9 mouse cellular contexts compared by ENCODE assay signal in the genomic region with DNA sequence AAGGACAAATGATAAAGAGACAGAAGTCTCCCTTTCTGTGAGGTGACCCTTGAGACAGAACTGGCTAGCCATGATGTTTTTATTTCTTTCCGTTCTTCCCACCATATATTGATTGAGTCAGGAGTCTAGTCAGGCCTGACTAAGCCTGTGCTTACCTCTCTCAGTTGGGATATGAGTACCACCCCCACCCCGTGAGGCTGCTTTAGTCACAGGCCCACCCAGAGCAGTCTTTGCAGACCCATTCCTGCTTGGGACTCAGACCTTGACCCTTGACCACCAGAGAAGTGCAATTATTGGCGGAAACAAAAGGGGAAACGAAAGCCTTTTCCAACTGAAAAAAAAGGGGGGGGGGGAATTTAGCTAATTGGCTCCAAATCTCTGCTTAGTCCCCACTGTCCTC. TPM values are rescaled to one million over a fixed set of nuclear protein-coding genes. Genes with fewer than 3 reads are reported as not detected.
DNase-seq lines count a peak whose midpoint lies in the region; ATAC-seq and TF ChIP-seq lines count a peak whose summit lies in the region.
"Had no signal": no experiment of that assay in that cellular context is flagged by ENCODE, and none has a peak within 500 bp of the region (broad histone marks: within the 10 kb centered on the region; RNA-seq: fewer than 3 reads in every experiment).

No protein-coding gene starts in this region.

- peaks cover 78% of the 10 kb centered on the region for H3K27me3 ChIP-seq in kidney, embryonic 16.5 days (ENCODE audit: insufficient read depth, low read length)
- H3K27me3 ChIP-seq in kidney, adult 2 months (replicated peaks; ENCODE audit: control insufficient read depth, insufficient read depth, low read length), result peaks cover 16% of the 10 kb centered on the region
- peaks cover 48% of the 10 kb centered on the region for H3K27me3 ChIP-seq in embryonic facial prominence, embryonic 11.5 days (ENCODE audit: control insufficient read depth, insufficient read depth, low read length)
- no peaks in the 10 kb centered on the region for H3K27me3 ChIP-seq in hindbrain, postnatal 0 days (ENCODE audit: insufficient read depth, low read length)
- H3K27me3 ChIP-seq in neural tube, embryonic 13.5 days, result peaks cover 14% of the 10 kb centered on the region

- no peak for DNase-seq in kidney, adult 2 months
- no peak for DNase-seq in embryonic facial prominence, embryonic 11.5 days (ENCODE audit: low spot score)
- no peak for DNase-seq in hindbrain, postnatal 0 days (ENCODE audit: low spot score)
- no peak for DNase-seq in left cerebral cortex, postnatal 10 days (ENCODE audit: extremely low spot score in 1 of 2, low spot score in 2 of 2)
- no peak for DNase-seq in urinary bladder, postnatal 14 days (ENCODE audit: low spot score)
- no peak for DNase-seq in gastrocnemius, postnatal 10 days

- no peak for TF ChIP-seq CTCF in kidney, adult 2 months (conservative IDR thresholded peaks at IDR 0.05; ENCODE audit: insufficient read depth, insufficient read length, low read depth, low read length)
- TF ChIP-seq CTCF in hindbrain, postnatal 0 days (IDR thresholded peaks at IDR 0.05; ENCODE audit: low read depth), result no peak

- ATAC-seq in kidney, embryonic 16.5 days (ENCODE audit: low FRiP score, low TSS enrichment), result no peak
- no peak for ATAC-seq in embryonic facial prominence, embryonic 11.5 days (replicated peaks; ENCODE audit: insufficient number of reproducible peaks, low FRiP score, low TSS enrichment, low read depth)
- no peak for ATAC-seq in hindbrain, postnatal 0 days
- ATAC-seq in neural tube, embryonic 13.5 days (ENCODE audit: low read depth), result no peak

- no peak overlapping the region for H3K9ac ChIP-seq in kidney, embryonic 16.5 days (replicated peaks; ENCODE audit: low read length)
- no peak overlapping the region for H3K9ac ChIP-seq in embryonic facial prominence, embryonic 11.5 days (replicated peaks; ENCODE audit: low read length)
- H3K9ac ChIP-seq in hindbrain, postnatal 0 days (replicated peaks; ENCODE audit: low read length), result peak overlapping the region; percentile 68
- H3K9ac ChIP-seq in neural tube, embryonic 13.5 days, result peak overlapping the region; percentile 96

- no peak overlapping the region for H3K27ac ChIP-seq in kidney, embryonic 16.5 days (ENCODE audit: low read length)
- H3K27ac ChIP-seq in kidney, adult 2 months (ENCODE audit: insufficient read depth, low read depth, low read length), result no peak overlapping the region
- no peak overlapping the region for H3K27ac ChIP-seq in embryonic facial prominence, embryonic 11.5 days (replicated peaks; ENCODE audit: low read depth, low read length)
- peak overlapping the region; percentile 90 for H3K27ac ChIP-seq in hindbrain, postnatal 0 days
- peak overlapping the region; percentile 78 for H3K27ac ChIP-seq in neural tube, embryonic 13.5 days (replicated peaks)

- no peak for TF ChIP-seq POLR2A in kidney, adult 2 months (IDR thresholded peaks at IDR 0.05; ENCODE audit: low read depth, low read length)

- H3K4me1 ChIP-seq in kidney, embryonic 16.5 days (ENCODE audit: insufficient read depth, low read length), result peaks cover 24% of the 10 kb centered on the region
- H3K4me1 ChIP-seq in kidney, adult 2 months (ENCODE audit: control insufficient read depth, insufficient read depth, low read length), result peaks cover 4% of the 10 kb centered on the region; the same call in 1 of the 2 replicates
- H3K4me1 ChIP-seq in embryonic facial prominence, embryonic 11.5 days (ENCODE audit: control insufficient read depth, insufficient read depth, low read length), result peaks cover 2% of the 10 kb centered on the region; the same call in 1 of the 2 replicates
- peaks cover 11% of the 10 kb centered on the region for H3K4me1 ChIP-seq in hindbrain, postnatal 0 days (ENCODE audit: insufficient read depth, low read length)
- peaks cover 57% of the 10 kb centered on the region for H3K4me1 ChIP-seq in neural tube, embryonic 13.5 days (replicated peaks)

- peak overlapping the region; percentile 39 for H3K4me3 ChIP-seq in kidney, embryonic 16.5 days (ENCODE audit: low read length)
- H3K4me3 ChIP-seq in kidney, adult 2 months (ENCODE audit: insufficient read depth, low read depth, low read length), result no peak overlapping the region
- H3K4me3 ChIP-seq in embryonic facial prominence, embryonic 11.5 days (ENCODE audit: low read depth, low read length), result peak overlapping the region; percentile 26; the same call in 1 of the 2 replicates
- peak overlapping the region; percentile 92 for H3K4me3 ChIP-seq in hindbrain, postnatal 0 days (ENCODE audit: low read length)
- peak overlapping the region; percentile 91 for H3K4me3 ChIP-seq in neural tube, embryonic 13.5 days

- no peaks in the 10 kb centered on the region for H3K36me3 ChIP-seq in kidney, embryonic 16.5 days (ENCODE audit: insufficient read depth, low read length)
- no peaks in the 10 kb centered on the region for H3K36me3 ChIP-seq in kidney, adult 2 months (ENCODE audit: control insufficient read depth, insufficient read depth, low read length)
- no peaks in the 10 kb centered on the region for H3K36me3 ChIP-seq in embryonic facial prominence, embryonic 11.5 days (replicated peaks; ENCODE audit: control insufficient read depth, insufficient read depth, low read depth, low read length)
- no peaks in the 10 kb centered on the region for H3K36me3 ChIP-seq in hindbrain, postnatal 0 days (ENCODE audit: insufficient read depth, low read length)
- H3K36me3 ChIP-seq in neural tube, embryonic 13.5 days, result no peaks in the 10 kb centered on the region

- intact Hi-C loops in left cerebral cortex, postnatal 10 days (cut with DNase I), result loop anchor here (2.0 kb wide), 2 partner anchors 41 to 49 kb away; no protein-coding TSS in a partner anchor

- H3K4me2 ChIP-seq in kidney, embryonic 16.5 days (replicated peaks; ENCODE audit: low read depth, low read length), result peak overlapping the region; percentile 51
- H3K4me2 ChIP-seq in embryonic facial prominence, embryonic 11.5 days (ENCODE audit: low read depth, low read length), result peak overlapping the region; percentile 56
- peak overlapping the region; percentile 85 for H3K4me2 ChIP-seq in hindbrain, postnatal 0 days (ENCODE audit: low read depth, low read length)
- H3K4me2 ChIP-seq in neural tube, embryonic 13.5 days, result peak overlapping the region; percentile 85

- H3K9me3 ChIP-seq in kidney, embryonic 16.5 days (ENCODE audit: low read length), result no peaks in the 10 kb centered on the region
- H3K9me3 ChIP-seq in embryonic facial prominence, embryonic 11.5 days (replicated peaks; ENCODE audit: control insufficient read depth, low read length), result no peaks in the 10 kb centered on the region
- no peaks in the 10 kb centered on the region for H3K9me3 ChIP-seq in hindbrain, postnatal 0 days (ENCODE audit: low read length)
- H3K9me3 ChIP-seq in neural tube, embryonic 13.5 days, result no peaks in the 10 kb centered on the region

- 6% methylated on average over 4 of the region's 4 CpGs for WGBS in kidney, embryonic 16.5 days
- WGBS in kidney, adult 2 months, result 10% methylated on average over 4 of the region's 4 CpGs
- WGBS in embryonic facial prominence, embryonic 11.5 days, result 8% methylated on average over 4 of the region's 4 CpGs
- WGBS in hindbrain, postnatal 0 days, result 5% methylated on average over 4 of the region's 4 CpGs
- 7% methylated on average over 4 of the region's 4 CpGs for WGBS in neural tube, embryonic 13.5 days

RNA-seq across cellular contexts. Expression of gene Cdk5r2, which starts 2.9 kb away (rescaled TPM):
- polyA plus RNA-seq in kidney, embryonic 16.5 days (2015; fragmentation: Nextera tagmentation; extraction: Ambion mirVana), result not detected in 2 replicates
- 0.14 and 0.31 TPM in 2 replicates for polyA plus RNA-seq in kidney, adult 2 months (2012; rRNA removed)
- polyA plus RNA-seq in embryonic facial prominence, embryonic 11.5 days (2014; fragmentation: Nextera tagmentation; extraction: Ambion mirVana), result 0.84 and 1.1 TPM in 2 replicates
- 59.2 and 75.3 TPM in 2 replicates for total RNA-seq in hindbrain, postnatal 0 days (2014; rRNA removed)
- polyA plus RNA-seq in hindbrain, postnatal 0 days (2015; fragmentation: Nextera tagmentation; extraction: Ambion mirVana), result 12.3 and 13.6 TPM in 2 replicates
- polyA plus RNA-seq in neural tube, embryonic 13.5 days (2015; fragmentation: Nextera tagmentation; extraction: Ambion mirVana), result 7.8 and 9.0 TPM in 2 replicates
- total RNA-seq in left cerebral cortex, postnatal 10 days (2021), result 100 to 1,000 TPM; 474 to 481 TPM
- total RNA-seq in gastrocnemius, postnatal 10 days (2021), result under 1 TPM; 0.52 to 0.56 TPM
- total RNA-seq: MEL had no signal

RNA-seq across cellular contexts. Expression of gene Fev, which starts 27.5 kb away (rescaled TPM):
- polyA plus RNA-seq in kidney, embryonic 16.5 days (2015; fragmentation: Nextera tagmentation; extraction: Ambion mirVana), result 0.24 TPM in 1 of 2 replicates, not detected in the other
- not detected in 2 replicates for polyA plus RNA-seq in kidney, adult 2 months (2012; rRNA removed)
- polyA plus RNA-seq in embryonic facial prominence, embryonic 11.5 days (2014; fragmentation: Nextera tagmentation; extraction: Ambion mirVana), result 0.40 and 0.62 TPM in 2 replicates
- total RNA-seq in hindbrain, postnatal 0 days (2014; rRNA removed), result 0.16 and 1.1 TPM in 2 replicates
- polyA plus RNA-seq in hindbrain, postnatal 0 days (2015; fragmentation: Nextera tagmentation; extraction: Ambion mirVana), result 4.2 and 5.9 TPM in 2 replicates
- polyA plus RNA-seq in neural tube, embryonic 13.5 days (2015; fragmentation: Nextera tagmentation; extraction: Ambion mirVana), result 0.26 TPM in 1 of 2 replicates, not detected in the other
- total RNA-seq in left cerebral cortex, postnatal 10 days (2021), result not detected
- total RNA-seq in gastrocnemius, postnatal 10 days (2021), result not detected
- total RNA-seq: MEL had no signal

RNA-seq across cellular contexts. Expression of gene Cryba2, which starts 35.3 kb away (rescaled TPM):
- not detected in 2 replicates for polyA plus RNA-seq in kidney, embryonic 16.5 days (2015; fragmentation: Nextera tagmentation; extraction: Ambion mirVana)
- not detected in 2 replicates for polyA plus RNA-seq in kidney, adult 2 months (2012; rRNA removed)
- polyA plus RNA-seq in embryonic facial prominence, embryonic 11.5 days (2014; fragmentation: Nextera tagmentation; extraction: Ambion mirVana), result 0.62 and 5.2 TPM in 2 replicates
- total RNA-seq in hindbrain, postnatal 0 days (2014; rRNA removed), result 2.0 TPM in 1 of 2 replicates, not detected in the other
- polyA plus RNA-seq in hindbrain, postnatal 0 days (2015; fragmentation: Nextera tagmentation; extraction: Ambion mirVana), result 1.6 and 1.7 TPM in 2 replicates
- polyA plus RNA-seq in neural tube, embryonic 13.5 days (2015; fragmentation: Nextera tagmentation; extraction: Ambion mirVana), result 0.85 TPM in 1 of 2 replicates, not detected in the other
- not detected for total RNA-seq in left cerebral cortex, postnatal 10 days (2021)
- not detected for total RNA-seq in gastrocnemius, postnatal 10 days (2021)
- total RNA-seq: MEL had no signal

Comparison
In these comparisons a context has a peak if more than half of its experiments do, and no peak if none do; other contexts are left out.
1. H3K27ac ChIP-seq: peak in hindbrain, postnatal 0 days (single experiment) and neural tube, embryonic 13.5 days (single experiment); none in kidney, embryonic 16.5 days (single experiment), kidney, adult 2 months (single experiment) and embryonic facial prominence, embryonic 11.5 days (single experiment).
2. H3K9ac ChIP-seq: peak in hindbrain, postnatal 0 days (single experiment) and neural tube, embryonic 13.5 days (single experiment); none in kidney, embryonic 16.5 days (single experiment) and embryonic facial prominence, embryonic 11.5 days (single experiment).
3. Peak in every context shown above with its lines, with median percentiles within 50 percentile points of each other: H3K4me2 ChIP-seq.